Mouse (Mus musculus) CH12.LX (cell line): Measurements from ENCODE around the gene Polm.

Source experiments
- CHD2 ChIP-seq: IDR thresholded peaks from 2 replicates; pipeline ENCODE4 v1.6.1; 2011; ENCODE audit warnings: low read length, improper control_type of control experiment
- CTCF ChIP-seq, 2 experiments: IDR thresholded peaks in 1 of 2; conservative IDR thresholded peaks in 1 of 2; 2 replicates each; pipeline ENCODE4 v1.5.1; 2011 to 2012; ENCODE audit warnings: low read depth in 2 of 2, low read length in 2 of 2, improper control_type of control experiment in 1 of 2, inconsistent platforms in 1 of 2, mild to moderate bottlenecking in 1 of 2, moderate library complexity in 1 of 2
- E2F4 ChIP-seq: IDR thresholded peaks from 2 replicates; pipeline ENCODE4 v1.6.1; 2011; ENCODE audit warnings: low read depth, low read length, improper control_type of control experiment; ENCODE audit not compliant: insufficient replicate concordance
- EP300 ChIP-seq: IDR thresholded peaks from 2 replicates; pipeline ENCODE4 v1.6.1; 2011; ENCODE audit warnings: low read length, improper control_type of control experiment
- MAX ChIP-seq: IDR thresholded peaks from 2 replicates; pipeline ENCODE4 v1.6.1; 2011; ENCODE audit warnings: low read length, improper control_type of control experiment
- MAZ ChIP-seq: IDR thresholded peaks from 2 replicates; pipeline ENCODE4 v1.6.1; 2012; ENCODE audit warnings: low read depth, mild to moderate bottlenecking, inconsistent platforms, low read length, improper control_type of control experiment, moderate library complexity
- NELFE ChIP-seq: IDR thresholded peaks from 2 replicates; pipeline ENCODE4 v1.6.1; 2011; ENCODE audit warnings: low read depth, low read length, improper control_type of control experiment

DNA sequence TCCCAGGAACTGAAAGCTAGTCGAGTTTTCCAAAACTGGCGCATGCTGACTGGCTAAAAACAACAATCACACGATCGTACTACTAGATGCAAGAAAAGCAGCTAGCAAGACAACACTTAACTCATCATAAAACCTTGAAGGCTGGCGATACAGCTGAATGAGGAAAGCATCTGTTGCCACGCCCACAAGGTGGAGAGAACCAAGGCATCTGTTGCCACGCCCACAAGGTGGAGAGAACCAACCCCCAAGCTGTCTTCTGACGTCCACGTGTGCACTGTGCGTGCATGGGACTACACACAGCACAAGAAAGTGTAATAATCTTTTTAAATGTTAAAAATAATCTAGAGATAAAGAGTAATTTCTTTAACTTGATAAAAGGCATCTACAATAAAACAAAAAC lies 24.4 kb downstream of the Polm start:
- TF ChIP-seq MAZ (no peak), CTCF (conservative IDR thresholded peaks at IDR 0.05 in 1 of 2, IDR thresholded peaks at IDR 0.05 in 1 of 2; ENCODE audit: low read depth in 2 of 2, low read length in 2 of 2) (no peak), NELFE (no peak), CHD2 (no peak), E2F4 (no peak), MAX (no peak), EP300 (no peak)
